ENCODE assay signal across 1 mouse cellular context in genomic region chr2:164784869-164785420, GRCm38 (mm10).
TF ChIP-seq lines count a peak whose summit lies in the region.

No protein-coding gene starts in this region.

TF ChIP-seq in MEL, 35 proteins besides CTCF, POLR2A, EP300 and RAD21 (continued from another document):
- no peak for TF ChIP-seq GABPA (IDR thresholded peaks at IDR 0.05; ENCODE audit: low read depth, low read length)
- TF ChIP-seq SIN3A (IDR thresholded peaks at IDR 0.05; ENCODE audit: low read length) = no peak
- TF ChIP-seq TBP (IDR thresholded peaks at IDR 0.05; ENCODE audit: low read depth, low read length) = peak; percentile 77; the same call in 1 of the 2 replicates
- no peak for TF ChIP-seq ZNF384 (IDR thresholded peaks at IDR 0.05; ENCODE audit: low read depth, low read length)
- TF ChIP-seq NELFE (IDR thresholded peaks at IDR 0.05; ENCODE audit: low read depth, low read length) = no peak
- TF ChIP-seq GATA1 (IDR thresholded peaks at IDR 0.05; ENCODE audit: low read depth, low read length) = 0 out of 2 replicates have a peak, but pooled peaks have one; percentile 9
- TF ChIP-seq CHD2 (IDR thresholded peaks at IDR 0.05; ENCODE audit: low read length) = no peak
- no peak for TF ChIP-seq MXI1 (IDR thresholded peaks at IDR 0.05; ENCODE audit: low read depth, low read length)
- no peak for TF ChIP-seq ETS1 (IDR thresholded peaks at IDR 0.05; ENCODE audit: low read depth, low read length)
- peak; percentile 24; the same call in 1 of the 2 replicates for TF ChIP-seq BHLHE40 (IDR thresholded peaks at IDR 0.05; ENCODE audit: borderline replicate concordance, low read depth, low read length)
- no peak for TF ChIP-seq USF2 (IDR thresholded peaks at IDR 0.05; ENCODE audit: borderline replicate concordance in 1 of 2, insufficient read depth in 1 of 2, low read depth in 1 of 2, low read length in 2 of 2)
- no peak for TF ChIP-seq ELF1 (IDR thresholded peaks at IDR 0.05; ENCODE audit: low read depth, low read length)
- no peak for TF ChIP-seq CHD1 (IDR thresholded peaks at IDR 0.05; ENCODE audit: low read depth, low read length)
- no peak for TF ChIP-seq MEF2A (IDR thresholded peaks at IDR 0.05; ENCODE audit: extremely low read depth, insufficient replicate concordance, low read depth, low read length, poor library complexity, severe bottlenecking)
- peak; percentile 85 for TF ChIP-seq RCOR1 (IDR thresholded peaks at IDR 0.05; ENCODE audit: low read depth, low read length)
